Mouse (Mus musculus) CD4-positive helper T cell, adult 2 months (primary cell): ENCODE measurements around the gene Cdan1.
A peak's percentile ranks its signal among the peaks of the same experiment; 100 is the strongest.
"Not testable (repeated sequence)": the region's sequence is repeated elsewhere in the genome, so short reads cannot be mapped to it uniquely, and the experiment has no call there.

ENCODE experiments used
- DNase-seq: peaks from one replicate; pipeline ENCODE4 v3.0.0-alpha.2; 2012; ENCODE audit warnings: low read depth, missing footprints, low spot score

The Cdan1 gene

DNA sequence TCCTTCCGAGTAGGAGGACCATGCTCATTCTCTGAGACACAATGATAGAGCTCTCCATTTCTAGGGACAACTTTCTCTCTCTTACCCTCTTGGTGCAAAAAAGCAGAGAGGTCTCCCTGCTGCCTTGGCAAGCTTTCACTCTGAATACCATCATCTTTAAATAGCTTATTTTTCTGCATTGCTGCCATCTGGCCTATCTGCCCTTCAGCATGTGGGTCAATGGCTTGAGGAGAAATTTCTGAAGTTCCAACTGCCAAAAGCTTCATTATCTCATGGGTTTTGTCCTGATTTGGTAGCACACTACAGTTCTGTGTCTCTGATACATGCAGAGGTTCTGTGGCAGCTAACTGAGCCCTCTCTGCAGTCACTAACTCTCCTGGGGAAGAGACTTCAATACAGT is 104.4 kb downstream of the Cdan1 start:
- DNase-seq, result no peak

DNA sequence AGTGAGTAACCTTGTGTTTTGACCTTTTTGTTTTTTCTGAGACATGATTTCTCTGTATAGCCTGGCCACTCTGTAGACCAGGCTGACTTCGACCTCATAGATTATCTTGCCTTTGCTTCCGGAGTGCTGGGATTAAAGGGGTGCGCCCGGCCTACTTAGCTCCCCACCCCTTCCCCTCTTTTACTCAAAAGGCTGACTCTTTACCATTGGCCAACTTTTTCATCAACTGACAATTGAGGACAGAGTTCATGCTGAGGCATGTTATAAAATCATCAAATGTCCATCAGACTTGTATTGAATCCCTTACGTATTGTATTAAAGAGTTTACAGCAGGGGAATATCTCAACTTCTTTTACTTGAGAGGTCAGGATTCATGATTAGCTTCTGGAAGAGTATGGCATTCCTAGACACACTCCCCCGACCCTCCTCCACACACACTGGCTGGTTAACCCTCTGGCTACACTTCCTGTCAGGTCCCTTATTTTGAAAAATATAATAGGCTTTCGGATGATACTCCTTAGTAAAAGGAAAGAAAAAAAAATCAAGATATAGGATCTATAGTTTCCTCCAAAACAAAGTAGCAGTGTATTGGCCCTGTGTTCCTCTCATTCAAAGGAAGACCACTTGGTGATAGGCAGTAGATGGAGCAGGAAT is 117.9 kb downstream of the Cdan1 start:
- no peak for DNase-seq

DNA sequence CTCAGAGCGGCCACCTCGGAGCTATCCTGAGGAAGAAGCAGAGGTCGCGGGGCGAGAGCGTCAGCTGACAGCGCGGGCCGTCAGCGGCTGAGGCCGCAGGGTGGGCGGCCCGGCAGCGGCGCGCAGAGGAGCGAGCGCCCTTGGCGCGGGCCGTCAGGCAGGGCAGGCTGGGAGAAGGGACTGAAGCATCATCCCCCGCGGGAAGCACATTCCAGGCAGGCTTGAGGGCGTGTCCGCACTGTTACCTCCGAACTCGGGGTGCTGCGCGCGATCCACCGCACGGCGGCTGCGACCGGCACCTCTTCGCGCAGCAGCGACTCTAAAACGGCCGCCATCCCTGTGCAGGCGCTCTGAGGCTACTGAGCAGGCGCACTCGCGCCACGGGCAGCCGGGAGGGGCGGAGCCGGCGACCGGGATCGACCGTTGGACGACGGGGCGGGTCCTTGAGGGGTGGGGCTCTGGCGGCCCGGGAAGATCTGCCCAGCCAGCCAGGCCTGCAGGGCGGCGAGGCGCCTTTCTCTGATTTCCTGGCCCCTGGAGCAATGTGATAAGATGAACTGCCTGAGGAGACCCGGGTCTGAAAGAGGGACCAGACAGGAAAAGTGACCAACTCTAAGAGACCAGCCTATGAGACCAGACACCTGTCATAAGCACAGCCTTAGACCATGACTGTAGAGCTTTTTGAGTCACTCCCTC is 118.6 kb downstream of the Cdan1 start:
- DNase-seq, result peak; percentile 94

DNA sequence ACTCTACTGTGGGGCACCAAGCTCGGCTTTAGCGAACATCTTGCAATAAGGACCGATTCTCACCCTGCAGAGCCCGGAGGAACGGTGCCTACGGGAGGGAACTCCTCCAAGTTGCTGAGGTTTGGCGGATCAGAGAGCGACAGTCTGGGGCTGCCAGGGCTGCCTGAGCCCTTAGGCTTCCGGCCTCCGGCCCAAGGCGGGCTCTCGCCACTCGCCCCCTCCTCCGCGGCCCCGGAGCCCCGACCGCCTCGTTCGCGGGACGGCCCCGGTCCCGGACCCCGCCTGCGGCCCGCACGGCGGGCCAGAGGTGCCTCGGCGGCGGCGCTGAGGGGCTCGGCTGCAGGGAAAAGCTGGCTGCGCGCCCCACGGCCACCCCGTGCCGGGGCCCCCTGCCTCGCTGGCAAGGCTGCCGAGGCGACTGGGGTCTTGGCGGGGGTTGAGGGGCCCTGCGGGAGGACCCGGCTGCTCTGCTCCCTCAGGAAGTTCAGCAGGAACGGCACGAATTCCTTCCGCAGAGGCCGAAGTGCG is 119.2 kb downstream of the Cdan1 start:
- peak; percentile 33 for DNase-seq

DNA sequence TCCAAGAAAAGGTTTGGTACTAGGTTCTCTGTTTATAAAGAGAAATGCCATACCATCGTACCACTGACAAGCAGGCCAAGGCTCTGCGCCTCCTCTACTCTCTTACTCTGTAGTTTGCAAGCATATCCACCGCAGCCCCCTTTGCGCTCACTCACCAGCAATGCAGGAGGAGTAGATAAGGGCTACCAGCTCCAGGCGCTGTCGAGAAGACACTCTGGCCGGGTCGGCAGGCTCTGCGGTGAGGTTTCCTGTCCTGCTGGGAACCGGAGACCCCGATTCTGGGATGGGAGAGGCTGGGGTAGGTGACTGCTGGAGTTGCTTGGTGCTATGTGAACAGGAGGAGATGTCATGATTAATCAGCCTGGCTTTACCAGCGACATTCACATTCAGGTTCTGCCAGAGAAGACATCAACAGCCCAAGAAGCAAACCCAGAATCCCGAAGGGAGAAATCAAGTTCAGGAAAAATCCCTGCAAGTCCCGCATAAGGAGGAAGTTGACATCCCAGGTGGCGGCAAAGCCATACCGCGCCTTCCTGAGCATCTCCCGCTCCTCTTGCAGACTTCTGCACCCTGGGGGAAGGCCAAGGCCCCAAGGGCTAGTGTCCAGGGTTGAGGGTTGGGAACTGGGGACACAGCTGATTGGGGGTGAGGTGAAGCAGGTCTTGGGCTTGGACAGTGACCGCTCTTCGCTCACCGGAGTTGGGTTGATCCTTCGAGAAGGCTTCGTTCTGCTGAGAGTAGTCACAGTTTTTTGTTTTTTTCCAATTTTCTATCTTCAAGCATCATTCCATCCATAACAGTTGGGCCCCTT is 119.9 kb downstream of the Cdan1 start:
- DNase-seq, result no peak

DNA sequence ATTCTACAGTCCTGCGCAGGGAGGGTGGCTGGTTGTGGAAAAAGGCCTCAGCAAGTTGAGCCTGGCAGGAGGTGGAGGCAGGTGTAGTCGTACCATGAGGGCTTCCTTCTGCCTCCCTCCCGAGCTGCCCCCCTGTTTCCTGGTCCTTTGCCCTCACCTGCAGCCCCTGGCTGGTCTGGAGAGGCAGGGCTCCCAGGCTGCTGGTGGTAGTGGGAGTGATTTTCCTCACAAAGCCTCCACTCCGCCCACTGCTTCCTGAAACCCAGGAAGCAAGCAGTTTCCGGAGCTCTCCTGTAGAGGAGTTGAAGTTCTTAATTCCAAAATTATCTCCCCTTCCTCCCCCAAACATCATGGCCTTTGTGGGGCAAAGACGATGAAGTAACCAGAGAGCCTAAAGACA is 125.8 kb downstream of the Cdan1 start:
- DNase-seq, result no peak

DNA sequence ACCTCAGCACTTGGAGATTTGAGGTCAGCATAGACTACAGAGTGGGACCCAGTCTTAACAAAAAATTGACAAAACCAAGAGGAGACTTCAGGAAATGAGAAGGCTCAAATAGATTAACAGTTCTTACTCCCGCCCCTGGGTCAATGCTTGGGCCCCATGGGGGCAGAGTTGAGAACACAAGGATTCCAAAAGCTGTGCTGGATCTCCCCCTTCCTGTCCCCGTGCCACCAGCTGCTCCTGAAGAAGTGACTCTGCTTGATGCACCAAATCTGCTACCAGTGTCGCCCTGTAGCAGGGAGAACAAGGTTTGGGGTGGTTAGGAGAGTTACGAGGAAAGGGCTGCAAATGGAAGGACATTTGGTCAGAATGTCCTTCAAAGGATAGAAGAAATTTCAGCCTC is 126.3 kb downstream of the Cdan1 start:
- no peak for DNase-seq

DNA sequence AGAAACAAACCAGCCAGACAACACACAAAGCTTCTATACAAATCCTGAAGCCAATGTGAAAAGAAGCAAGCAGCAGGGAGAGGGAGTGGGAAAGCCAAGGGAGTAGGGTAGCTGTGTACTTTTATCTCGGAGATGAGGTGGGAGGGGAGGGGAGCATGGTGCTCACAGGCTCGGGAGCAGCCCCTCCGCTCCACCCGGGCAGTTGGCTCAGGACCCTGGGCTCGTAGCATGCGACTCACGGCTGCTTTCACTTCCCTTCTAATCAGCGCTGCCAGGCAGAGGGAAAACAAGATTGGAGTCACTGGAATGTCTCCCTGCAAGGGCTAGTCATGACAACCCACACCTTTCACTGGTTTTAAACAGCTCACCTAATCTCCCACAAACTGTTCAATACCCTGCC is 127.4 kb downstream of the Cdan1 start:
- DNase-seq, result no peak

DNA sequence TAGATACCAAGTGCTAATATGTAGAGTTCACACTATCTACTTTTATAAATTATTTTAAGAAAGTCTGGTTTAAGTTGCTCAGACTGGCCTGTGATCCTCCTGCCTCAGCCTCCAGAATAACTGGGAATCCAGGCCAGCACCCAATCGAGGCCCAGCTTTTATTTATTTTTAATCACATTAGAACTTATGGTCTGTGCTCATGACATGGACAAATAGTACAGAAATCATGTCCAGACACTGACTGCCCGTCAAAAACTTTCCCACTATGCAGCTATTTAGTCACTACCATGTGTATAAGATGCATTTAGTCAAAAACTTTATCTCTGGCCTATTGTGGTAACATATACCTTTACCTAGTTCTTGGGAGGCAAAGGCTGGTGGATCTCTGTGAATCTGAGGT is 128.0 kb downstream of the Cdan1 start:
- DNase-seq, result no peak

DNA sequence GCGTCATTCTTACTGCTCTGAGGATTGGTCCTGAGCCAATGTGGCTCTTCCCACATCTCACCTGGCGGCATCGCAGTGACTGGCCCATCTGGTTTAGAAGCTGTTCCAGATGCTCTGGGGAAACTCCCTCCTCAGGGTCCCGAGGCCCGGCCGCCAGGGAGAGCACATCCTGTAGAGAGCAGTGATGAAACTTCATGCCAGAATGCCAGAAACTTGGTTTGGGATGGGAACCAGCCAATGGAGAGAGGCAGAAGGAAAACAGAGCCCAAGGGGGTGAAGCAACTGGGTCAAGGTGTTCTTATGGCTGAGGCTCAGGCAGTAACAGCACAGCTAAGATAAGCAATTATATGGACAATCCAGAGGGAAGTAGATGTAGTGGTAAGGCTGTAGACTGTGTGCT is 129.1 kb downstream of the Cdan1 start:
- no peak for DNase-seq

DNA sequence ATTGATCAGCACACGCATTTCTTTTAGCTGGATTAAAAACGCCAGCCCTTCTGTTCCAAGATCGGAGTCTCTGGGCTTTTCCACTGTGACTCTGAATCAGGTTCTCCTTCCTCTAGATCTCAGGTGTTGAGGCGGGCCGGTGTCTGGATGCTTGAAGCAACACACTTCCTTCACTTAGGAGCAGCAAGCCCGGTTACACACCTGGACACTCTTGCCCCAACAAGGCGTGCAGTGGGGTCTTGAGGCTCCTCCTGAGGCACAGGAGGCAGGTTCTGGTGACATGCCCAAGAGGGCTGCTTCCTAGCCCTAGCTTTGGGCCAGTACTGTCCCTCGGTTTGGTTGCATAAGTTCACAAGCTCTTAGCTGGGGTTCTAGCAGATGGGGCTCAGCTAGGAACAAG is 131.4 kb downstream of the Cdan1 start:
- DNase-seq, result no peak

DNA sequence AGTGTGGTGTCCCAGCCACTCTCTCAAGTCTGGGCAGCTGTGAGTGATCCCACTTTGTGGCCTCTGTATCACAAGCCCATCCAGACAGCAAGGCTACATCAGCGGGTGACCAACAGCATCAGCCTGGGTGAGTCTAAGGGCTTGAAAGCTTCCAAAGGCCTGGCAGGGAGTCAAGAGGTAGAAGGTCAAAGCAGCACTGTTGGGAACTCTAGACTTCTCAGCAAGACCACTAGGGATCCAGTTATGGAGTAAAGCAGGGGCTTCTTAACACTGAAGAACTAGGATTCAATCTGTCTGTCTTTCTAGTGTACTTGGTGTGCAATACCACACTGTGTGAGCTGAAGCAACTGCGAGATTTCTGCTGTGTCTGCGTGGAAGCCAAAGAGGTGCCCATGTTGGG is 136.5 kb downstream of the Cdan1 start:
- no peak for DNase-seq

DNA sequence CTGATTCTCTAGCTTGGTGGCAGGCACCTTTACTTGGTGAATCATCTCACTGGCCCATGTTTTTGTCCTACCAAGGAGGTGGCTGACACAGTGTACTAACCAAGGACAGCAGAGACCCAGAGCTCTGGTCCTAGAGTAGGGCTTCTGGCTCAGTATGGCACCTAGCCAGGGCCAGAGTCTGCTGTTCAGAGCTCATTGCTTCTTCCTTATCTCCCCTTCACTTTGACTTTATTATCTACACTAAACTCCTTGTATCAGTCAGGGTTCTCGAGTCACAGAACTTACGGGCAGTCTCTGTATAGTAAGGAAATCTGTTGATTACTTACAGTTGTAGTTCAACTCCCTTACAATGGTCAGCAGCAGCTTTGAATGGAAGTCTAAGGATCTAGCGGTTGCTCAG is 139.0 kb downstream of the Cdan1 start:
- DNase-seq, result no peak

DNA sequence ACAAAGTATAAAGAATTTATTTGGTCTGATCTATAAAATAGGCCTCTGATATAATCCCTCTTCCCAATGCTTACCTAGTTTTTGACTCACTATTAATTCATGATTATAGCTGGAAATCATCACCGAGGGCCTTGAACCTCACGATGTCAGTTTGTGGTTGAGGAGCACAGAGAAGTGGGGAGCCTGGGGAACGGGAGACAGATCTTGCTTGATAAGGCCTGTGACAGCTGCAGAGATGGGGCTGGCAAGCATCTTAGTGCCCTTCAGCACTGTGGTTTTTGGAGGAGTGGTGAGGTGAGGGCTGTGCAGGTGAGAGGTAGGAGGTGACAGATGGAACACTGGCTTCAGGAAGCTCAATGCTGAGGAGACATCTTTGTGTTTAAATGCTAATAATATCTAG is 139.8 kb downstream of the Cdan1 start:
- no peak for DNase-seq

DNA sequence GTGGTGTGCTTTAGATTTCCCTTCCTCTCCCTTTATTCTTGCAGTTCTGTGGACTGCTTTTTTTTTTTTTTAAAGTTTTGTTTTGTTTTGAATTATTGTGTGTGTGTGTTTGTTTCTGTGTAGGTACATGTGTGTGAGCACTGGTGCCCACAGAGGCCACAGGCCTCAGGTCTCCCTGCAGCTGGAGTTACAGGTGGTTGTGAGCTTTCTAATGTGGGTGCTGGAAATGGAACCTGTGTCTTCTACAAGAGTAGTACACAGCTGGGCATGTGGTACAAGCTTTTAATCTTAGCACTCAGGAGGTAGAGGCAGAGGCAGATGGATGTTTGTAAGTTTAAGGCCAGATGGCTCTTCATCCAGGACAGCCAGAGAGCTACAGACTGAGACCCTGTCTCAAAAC is 142.9 kb downstream of the Cdan1 start:
- no peak for DNase-seq

DNA sequence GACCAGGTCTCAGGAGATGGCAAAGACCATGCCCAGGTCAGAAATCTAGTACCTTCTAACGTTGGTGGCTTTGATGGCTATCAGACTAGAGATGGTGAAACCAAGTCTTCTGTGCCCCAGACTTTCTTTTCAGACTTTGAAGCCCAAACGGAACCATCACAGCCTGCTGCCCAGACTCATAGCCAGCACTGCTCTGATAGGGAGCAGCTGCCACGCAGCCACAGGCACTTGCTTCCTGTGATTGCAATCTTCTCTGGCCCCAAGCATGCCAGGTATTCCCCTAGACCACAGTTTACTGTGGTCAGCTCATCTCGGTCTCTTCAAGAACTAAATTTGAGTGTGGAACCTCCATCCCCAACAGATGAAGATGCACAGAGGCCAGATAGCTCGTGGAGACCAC is 147.3 kb downstream of the Cdan1 start:
- DNase-seq, result no peak

DNA sequence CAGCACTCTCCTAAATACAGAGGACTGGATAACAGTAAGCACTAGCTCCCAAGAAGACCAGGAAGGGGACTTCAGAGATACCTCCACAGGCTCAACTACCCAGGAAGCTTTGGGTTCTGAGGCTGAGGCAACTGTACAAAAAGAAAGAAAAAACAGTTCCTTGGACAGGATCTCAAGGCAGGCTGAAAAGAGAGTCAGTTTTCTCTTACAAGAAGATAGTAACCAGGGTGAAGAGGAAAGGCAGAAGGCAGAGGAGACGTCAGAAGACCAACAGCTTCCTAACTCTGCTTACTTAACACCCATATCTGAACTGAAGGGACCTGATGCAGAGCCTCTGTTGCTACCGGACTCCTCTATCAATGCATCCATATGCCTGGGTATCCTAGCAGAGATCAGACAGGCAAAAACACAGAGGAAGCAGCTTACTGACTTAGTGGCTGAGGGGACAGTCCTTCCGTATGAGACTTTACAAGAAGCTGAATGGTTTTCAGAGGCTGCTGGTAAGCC is 149.5 kb downstream of the Cdan1 start:
- no peak for DNase-seq

DNA sequence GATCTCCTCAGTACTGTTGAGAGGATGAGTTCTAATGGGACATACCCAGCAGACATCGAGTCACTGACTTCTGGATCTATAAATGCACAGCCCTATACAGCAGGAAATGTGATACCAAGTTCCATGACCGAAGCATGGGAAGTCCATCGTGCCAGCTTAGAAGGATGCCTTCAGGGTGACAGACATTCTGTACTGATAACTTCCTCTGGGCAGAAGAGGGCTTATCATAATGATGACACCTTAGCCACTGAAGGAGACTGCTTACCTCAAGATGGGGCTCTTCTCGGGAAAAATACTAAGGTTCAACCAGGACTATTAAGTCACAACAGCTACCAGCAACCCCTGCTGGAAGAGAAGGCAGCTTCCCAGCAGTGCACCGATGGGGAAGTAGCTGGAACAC is 152.2 kb downstream of the Cdan1 start:
- DNase-seq, result no peak

DNA sequence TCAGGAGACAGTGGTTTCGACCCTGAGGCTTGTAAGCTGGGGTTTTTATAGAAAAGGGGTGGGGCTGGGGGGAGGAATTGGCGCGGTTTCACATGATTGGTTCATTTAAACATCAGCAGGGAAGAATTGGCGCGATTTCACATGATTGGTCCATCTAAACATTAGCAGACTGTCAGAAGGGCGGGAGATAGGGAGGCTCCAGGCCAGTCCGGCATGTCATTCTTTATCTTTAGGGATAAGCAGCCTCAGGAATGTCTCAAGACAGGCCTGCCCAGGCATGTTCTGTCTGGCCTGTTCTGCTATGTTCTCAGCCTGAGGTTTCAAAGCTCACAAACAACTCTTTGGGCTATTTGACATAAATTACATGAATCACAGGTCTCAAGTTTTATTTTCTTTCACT is 168.8 kb downstream of the Cdan1 start:
- not testable (repeated sequence) for DNase-seq

DNA sequence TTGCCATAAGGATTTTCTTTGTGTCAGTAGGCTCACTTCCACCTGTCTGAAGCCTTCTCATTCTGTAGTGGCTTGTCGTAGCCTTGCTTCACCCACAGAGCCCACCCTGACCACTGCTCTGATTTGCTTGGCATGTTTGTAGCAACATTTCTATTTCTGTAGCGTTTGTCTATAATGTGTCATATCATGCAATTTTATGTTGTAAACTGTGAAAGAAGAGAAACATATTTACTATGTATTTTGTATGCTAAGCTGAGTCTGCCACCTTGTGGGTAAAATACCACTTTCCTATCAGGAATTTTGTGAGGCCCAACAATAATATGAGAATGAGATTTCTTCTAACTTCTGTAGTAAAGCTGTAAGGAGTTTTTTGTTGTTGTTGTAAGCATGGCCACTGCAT is 179.7 kb downstream of the Cdan1 start:
- DNase-seq, result no peak

DNA sequence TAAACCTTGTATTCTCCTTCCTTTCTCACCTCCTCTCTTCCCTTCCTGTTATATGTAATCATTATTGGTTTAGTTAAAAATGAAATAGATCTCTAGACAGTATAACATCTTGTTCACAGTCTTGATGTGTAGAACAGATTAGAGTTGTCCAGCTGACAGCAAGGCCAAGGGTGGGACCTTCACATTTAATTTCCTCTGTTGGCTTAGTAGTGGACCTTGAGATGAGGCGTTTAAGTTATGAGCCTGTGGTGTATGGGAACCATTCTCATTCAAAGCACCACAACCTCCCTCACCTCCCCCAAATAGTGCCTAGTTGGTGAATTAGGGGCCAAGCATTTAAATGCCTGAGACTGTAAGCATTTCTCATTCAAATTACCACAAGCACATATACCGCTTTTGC is 182.5 kb downstream of the Cdan1 start:
- no peak for DNase-seq
